9 mouse cellular contexts compared by ENCODE assay signal in the genomic region with DNA sequence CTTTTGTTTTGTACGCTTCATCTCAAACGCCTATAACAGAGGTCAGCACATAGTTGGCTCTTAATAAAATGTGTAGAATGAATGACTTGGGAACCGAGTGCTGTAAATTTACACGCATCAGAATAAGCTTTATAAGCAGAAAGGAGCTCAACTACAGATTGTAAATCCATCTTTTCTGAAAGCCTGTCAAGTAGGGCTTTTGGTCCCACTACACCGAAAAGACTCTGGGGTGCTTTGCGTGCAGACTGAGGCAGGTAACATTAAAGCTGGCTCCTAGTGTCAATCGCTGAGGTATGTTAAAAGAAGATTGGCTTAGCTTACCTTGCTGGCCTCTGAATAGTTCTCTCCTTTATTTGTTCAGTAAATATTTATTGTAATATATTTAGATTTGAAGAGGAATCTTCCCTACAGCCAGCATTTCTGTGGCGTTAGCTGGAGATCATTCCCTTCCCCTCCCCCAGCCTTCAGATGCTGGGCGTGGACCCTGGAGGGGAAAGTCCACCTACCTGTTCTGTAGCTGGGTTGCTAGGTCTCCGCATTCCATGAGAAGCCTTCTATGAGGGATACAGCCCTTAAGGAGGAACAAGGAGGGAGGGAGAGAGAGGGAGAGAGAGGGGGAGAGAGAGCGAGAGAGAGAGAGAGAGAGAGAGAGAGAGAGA. TPM values are rescaled to one million over a fixed set of nuclear protein-coding genes. Genes with fewer than 3 reads are reported as not detected.
A peak's percentile ranks its signal among the peaks of the same experiment; 100 is the strongest.
DNase-seq lines count a peak whose midpoint lies in the region; ATAC-seq and TF ChIP-seq lines count a peak whose summit lies in the region.
"Had no signal": no experiment of that assay in that cellular context is flagged by ENCODE, and none has a peak within 500 bp of the region (broad histone marks: within the 10 kb centered on the region; RNA-seq: fewer than 3 reads in every experiment).

No protein-coding gene starts in this region.

- peak; percentile 28 for DNase-seq in right cerebral cortex, postnatal 4 days
- DNase-seq in right cerebral cortex, postnatal 25 days: no peak
- peak; percentile 51 for DNase-seq in kidney, postnatal 14 days
- no peak for DNase-seq in adrenal gland, adult (ENCODE audit: inconsistent age in 2 of 2, low spot score in 1 of 2)
- DNase-seq in urinary bladder, adult 2 months (ENCODE audit: low spot score): no peak
- no peak for DNase-seq in gastrocnemius, adult 8-10 months (ENCODE audit: low spot score in 2 of 2)

- no peak for TF ChIP-seq POLR2A in embryonic fibroblast, embryonic 13.5 days (IDR thresholded peaks at IDR 0.05; ENCODE audit: low read depth, low read length)

- H3K9ac ChIP-seq in midbrain, embryonic 12.5 days (replicated peaks): peak overlapping the region; percentile 56

- 2% methylated on average over 10 of the region's 11 CpGs for WGBS in midbrain, embryonic 12.5 days

- no peak for ATAC-seq in midbrain, embryonic 12.5 days (ENCODE audit: low FRiP score, low read depth)

- peak overlapping the region; percentile 74 for H3K4me2 ChIP-seq in midbrain, embryonic 12.5 days (replicated peaks)

- H3K36me3 ChIP-seq in midbrain, embryonic 12.5 days: no peaks in the 10 kb centered on the region

- no peak overlapping the region for H3K27ac ChIP-seq in embryonic fibroblast, embryonic 13.5 days (ENCODE audit: insufficient read depth, low read length)
- H3K27ac ChIP-seq in midbrain, embryonic 12.5 days (replicated peaks): peak overlapping the region; percentile 69

- H3K27me3 ChIP-seq in midbrain, embryonic 12.5 days: peaks cover 18% of the 10 kb centered on the region

- TF ChIP-seq CTCF in embryonic fibroblast, embryonic 13.5 days (IDR thresholded peaks at IDR 0.05; ENCODE audit: borderline replicate concordance, insufficient read depth, low read length): no peak

- no peaks in the 10 kb centered on the region for H3K4me1 ChIP-seq in embryonic fibroblast, embryonic 13.5 days (ENCODE audit: control insufficient read depth, insufficient read depth, low read length)
- peaks cover 12% of the 10 kb centered on the region for H3K4me1 ChIP-seq in midbrain, embryonic 12.5 days

- peak overlapping the region; percentile 12; the same call in 1 of the 2 replicates for H3K4me3 ChIP-seq in embryonic fibroblast, embryonic 13.5 days (ENCODE audit: insufficient read depth, low read length)
- H3K4me3 ChIP-seq in midbrain, embryonic 12.5 days: peak overlapping the region; percentile 51

- H3K9me3 ChIP-seq in midbrain, embryonic 12.5 days: no peaks in the 10 kb centered on the region

RNA-seq across cellular contexts. Expression of a gene that starts 1.0 kb away (rescaled TPM):
- 0.17 TPM in 1 of 2 replicates, not detected in the other for polyA plus RNA-seq in embryonic fibroblast, embryonic 13.5 days (2011; ENCODE audit: insufficient read length, low read depth, missing spikeins)
- polyA plus RNA-seq in midbrain, embryonic 12.5 days (2016; fragmentation: Nextera tagmentation; extraction: Ambion mirVana): 4.7 and 5.0 TPM in 2 replicates
- 19.1 and 21.6 TPM in 2 replicates for polyA plus RNA-seq in urinary bladder, adult 2 months (2012; rRNA removed)
- total RNA-seq in gastrocnemius, adult 8-10 months (2022): under 1 TPM in 2 of 4 experiments, not detected in 2; 0.07 to 0.13 TPM
- total RNA-seq: neutrophil, adult 5-6 weeks had no signal

RNA-seq across cellular contexts. Expression of a gene that starts 50.1 kb away (rescaled TPM):
- 34.7 and 41.6 TPM in 2 replicates for polyA plus RNA-seq in embryonic fibroblast, embryonic 13.5 days (2011; ENCODE audit: insufficient read length, low read depth, missing spikeins)
- 26.5 and 27.1 TPM in 2 replicates for polyA plus RNA-seq in midbrain, embryonic 12.5 days (2016; fragmentation: Nextera tagmentation; extraction: Ambion mirVana)
- 19.3 and 21.1 TPM in 2 replicates for polyA plus RNA-seq in urinary bladder, adult 2 months (2012; rRNA removed)
- 10 to 100 TPM; 14.3 to 18.1 (median 16.1) TPM for total RNA-seq in gastrocnemius, adult 8-10 months (2022)

Comparison
In these comparisons a context has a peak if more than half of its experiments do, and no peak if none do; other contexts are left out.
1. DNase-seq: peak in right cerebral cortex, postnatal 4 days (single experiment) and kidney, postnatal 14 days (single experiment); none in right cerebral cortex, postnatal 25 days (single experiment), adrenal gland, adult (0 of 2), urinary bladder, adult 2 months (single experiment) and gastrocnemius, adult 8-10 months (0 of 2).